Mouse (Mus musculus): ENCODE results near the gene Prpf6. TPM values are rescaled to one million over a fixed set of nuclear protein-coding genes. Genes with fewer than 3 reads are reported as not detected.

Gene Prpf6
- polyA plus RNA-seq, 2 experiments = 41.6 to 57.9 TPM

- TF ChIP-seq POLR2A (IDR thresholded peaks at IDR 0.05; ENCODE audit: borderline replicate concordance, extremely low read depth, insufficient read depth, insufficient read length) = no peak
- ATAC-seq (ENCODE audit: low FRiP score, low read depth) (no peak), DNase-seq (ENCODE audit: low spot score) (no peak)
- 58% methylated on average over 7 of the region's 7 CpGs for WGBS
- Histone ChIP-seq H3K27me3 (ENCODE audit: control insufficient read depth, insufficient read depth, low read length) (peaks cover 10% of the 10 kb centered on the region; the same call in 1 of the 2 replicates), H3K9ac (ENCODE audit: low read depth, low read length, severe bottlenecking) (no peak overlapping the region), H3K27ac (replicated peaks; ENCODE audit: low read depth, low read length) (no peak overlapping the region), H3K9me3 (ENCODE audit: control insufficient read depth, low read length) (no peaks in the 10 kb centered on the region), H3K4me2 (replicated peaks; ENCODE audit: low read depth, low read length, severe bottlenecking) (no peak overlapping the region), H3K4me1 (ENCODE audit: control insufficient read depth, insufficient read depth, low read length) (peaks cover 21% of the 10 kb centered on the region), H3K4me3 (replicated peaks; ENCODE audit: low read length) (no peak overlapping the region), H3K36me3 (ENCODE audit: control insufficient read depth, insufficient read depth, low read length) (no peaks in the 10 kb centered on the region)
These were observed 5.9 kb downstream of the Prpf6 start for GRCm38 (mm10) chr2:181597378-181598061.

DNA sequence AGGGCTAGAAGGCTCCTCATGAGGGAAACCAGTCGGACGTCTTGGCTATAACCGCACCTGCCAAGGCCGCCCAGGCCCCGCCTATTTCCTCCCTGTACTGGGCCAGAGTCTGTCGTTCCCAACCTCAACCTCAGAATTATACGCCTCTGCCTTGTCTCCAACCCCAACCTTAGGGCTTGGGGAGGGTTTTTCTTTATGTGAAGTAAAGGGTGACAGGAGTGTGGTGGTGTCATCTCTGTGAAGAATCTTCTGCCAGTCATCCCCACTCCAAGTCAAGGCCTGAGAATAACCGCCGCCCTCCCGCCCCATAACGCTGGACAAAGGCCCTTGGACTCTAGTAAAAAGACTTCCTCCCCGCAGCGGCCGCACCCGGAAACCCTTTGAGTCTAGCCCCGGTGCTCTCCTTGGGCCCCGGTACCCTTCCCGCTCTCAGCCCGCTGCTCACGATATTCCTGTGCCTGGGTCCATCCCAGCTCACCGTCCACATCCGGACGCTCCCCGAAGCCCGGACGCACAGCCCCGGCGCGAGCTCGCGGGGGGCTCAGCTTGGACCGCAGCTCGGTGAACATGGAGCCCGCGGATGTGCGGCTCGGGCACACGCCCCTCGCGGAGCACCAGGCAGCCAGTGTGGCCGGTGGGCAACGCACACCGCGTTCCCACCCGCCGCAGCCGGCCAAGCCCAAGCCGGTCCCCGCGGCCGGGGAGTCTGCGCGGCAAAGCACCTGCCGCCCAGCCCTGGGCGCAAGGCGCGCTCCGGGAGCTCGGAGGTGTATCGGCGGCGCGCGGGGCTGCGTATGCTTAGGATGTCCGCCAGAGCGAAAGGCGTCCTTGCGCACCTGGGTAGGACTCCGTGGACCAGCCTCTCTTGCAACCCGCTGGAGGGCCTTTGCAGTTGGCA lies 7.0 kb downstream of the Prpf6 start, which contains the start of gene Samd10:
Gene Samd10, minus strand, starts transcription at position 759 of the 898 bp plus-strand sequence.
- Histone ChIP-seq H3K27ac (replicated peaks; ENCODE audit: low read depth, low read length) (0 out of 2 replicates have a peak within 1 kb of the TSS, but pooled peaks have one; percentile 13), H3K4me2 (replicated peaks; ENCODE audit: low read depth, low read length, severe bottlenecking) (peak within 1 kb of the TSS; percentile 95), H3K27me3 (ENCODE audit: control insufficient read depth, insufficient read depth, low read length) (peaks cover 10% of the 10 kb centered on the region; the same call in 1 of the 2 replicates), H3K36me3 (ENCODE audit: control insufficient read depth, insufficient read depth, low read length) (no peaks in the 10 kb centered on the region), H3K9me3 (ENCODE audit: control insufficient read depth, low read length) (no peaks in the 10 kb centered on the region), H3K4me3 (replicated peaks; ENCODE audit: low read length) (peak within 1 kb of the TSS; percentile 58), H3K9ac (ENCODE audit: low read depth, low read length, severe bottlenecking) (peak within 1 kb of the TSS; percentile 58), H3K4me1 (ENCODE audit: control insufficient read depth, insufficient read depth, low read length) (peaks cover 17% of the 10 kb centered on the region)
- no peak for TF ChIP-seq POLR2A (IDR thresholded peaks at IDR 0.05; ENCODE audit: borderline replicate concordance, extremely low read depth, insufficient read depth, insufficient read length)
- ATAC-seq (ENCODE audit: low FRiP score, low read depth) (0 out of 2 replicates have a peak, but pooled peaks have one; percentile 10), DNase-seq (ENCODE audit: low spot score) (no peak)
- WGBS = 2% methylated on average over 66 of the region's 71 CpGs

GRCm38 (mm10) chr2:181600226-181600758 lies 8.6 kb downstream of the Prpf6 start:
- no peaks in the 10 kb centered on the region for H3K9me3 ChIP-seq (ENCODE audit: control insufficient read depth, low read length)
- H3K4me3 ChIP-seq (replicated peaks; ENCODE audit: low read length) = peak overlapping the region; percentile 93
- TF ChIP-seq POLR2A (IDR thresholded peaks at IDR 0.05; ENCODE audit: borderline replicate concordance, extremely low read depth, insufficient read depth, insufficient read length) = no peak
- H3K4me1 ChIP-seq (ENCODE audit: control insufficient read depth, insufficient read depth, low read length) = peaks cover 17% of the 10 kb centered on the region
- H3K27me3 ChIP-seq (ENCODE audit: control insufficient read depth, insufficient read depth, low read length) = peaks cover 10% of the 10 kb centered on the region; the same call in 1 of the 2 replicates
- ATAC-seq (ENCODE audit: low FRiP score, low read depth) = no peak
- H3K27ac ChIP-seq (replicated peaks; ENCODE audit: low read depth, low read length) = no peak overlapping the region; the same call in 1 of the 2 replicates
- WGBS = 61% methylated on average over 6 of the region's 6 CpGs
- peak overlapping the region; percentile 79 for H3K4me2 ChIP-seq (replicated peaks; ENCODE audit: low read depth, low read length, severe bottlenecking)
- no peak for DNase-seq (ENCODE audit: low spot score)
- H3K9ac ChIP-seq (ENCODE audit: low read depth, low read length, severe bottlenecking) = peak overlapping the region; percentile 85; the same call in 1 of the 2 replicates
- no peaks in the 10 kb centered on the region for H3K36me3 ChIP-seq (ENCODE audit: control insufficient read depth, insufficient read depth, low read length)

DNA sequence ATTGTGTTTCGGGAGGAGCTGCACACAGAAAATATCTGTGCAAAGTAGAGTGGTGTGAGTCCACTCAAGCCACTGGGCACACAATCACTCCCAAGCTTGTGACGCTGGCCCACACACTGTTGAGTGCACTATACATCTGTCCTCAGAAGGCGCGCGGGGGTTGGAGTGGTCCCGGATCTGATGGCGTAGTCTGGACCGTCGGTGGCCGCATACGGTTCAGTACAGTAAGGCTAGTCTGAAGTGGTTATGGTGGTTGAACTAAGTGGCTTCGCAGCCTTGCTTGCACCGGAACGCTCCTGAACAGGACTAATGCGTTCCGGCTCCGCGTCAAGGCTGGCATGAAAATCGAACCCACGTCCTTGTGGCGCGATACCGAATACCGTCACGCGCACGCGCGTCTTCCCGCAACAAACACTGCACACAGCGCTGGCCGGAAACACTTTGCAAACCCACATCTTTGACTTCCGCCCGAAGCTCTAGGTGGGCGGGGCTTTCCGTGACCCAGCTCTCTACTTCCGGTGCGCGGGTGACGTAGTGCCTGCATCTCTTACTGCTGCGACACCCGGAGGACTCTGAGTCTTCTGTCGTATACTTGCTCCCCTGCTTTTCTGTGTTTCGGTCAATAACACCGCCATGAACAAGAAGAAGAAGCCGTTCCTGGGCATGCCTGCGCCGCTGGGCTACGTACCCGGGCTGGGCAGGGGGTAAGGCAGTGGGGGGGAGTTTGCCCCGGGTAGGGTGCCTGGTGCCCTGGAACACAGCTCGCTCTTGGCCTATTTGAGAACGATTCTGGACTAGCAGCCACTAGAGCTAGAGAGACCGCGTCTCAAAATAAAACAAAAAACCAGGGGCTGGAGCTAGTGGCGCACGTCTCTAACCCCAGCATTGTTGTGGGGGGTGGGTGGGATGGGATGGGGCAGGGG lies 9.4 kb downstream of the Prpf6 start:
- peak overlapping the region; percentile 93 for H3K4me3 ChIP-seq (replicated peaks; ENCODE audit: low read length)
- H3K27me3 ChIP-seq (ENCODE audit: control insufficient read depth, insufficient read depth, low read length) = peaks cover 10% of the 10 kb centered on the region; the same call in 1 of the 2 replicates
- peak overlapping the region; percentile 79 for H3K4me2 ChIP-seq (replicated peaks; ENCODE audit: low read depth, low read length, severe bottlenecking)
- under 1% methylated on average over 57 of the region's 57 CpGs for WGBS
- H3K4me1 ChIP-seq (ENCODE audit: control insufficient read depth, insufficient read depth, low read length) = peaks cover 17% of the 10 kb centered on the region
- TF ChIP-seq POLR2A (IDR thresholded peaks at IDR 0.05; ENCODE audit: borderline replicate concordance, extremely low read depth, insufficient read depth, insufficient read length) = 0 out of 2 replicates have a peak, but pooled peaks have one; percentile 48
- no peaks in the 10 kb centered on the region for H3K9me3 ChIP-seq (ENCODE audit: control insufficient read depth, low read length)
- H3K9ac ChIP-seq (ENCODE audit: low read depth, low read length, severe bottlenecking) = peak overlapping the region; percentile 85
- ATAC-seq (ENCODE audit: low FRiP score, low read depth) (peak; percentile 95), DNase-seq (ENCODE audit: low spot score) (peak; percentile 98)
- H3K36me3 ChIP-seq (ENCODE audit: control insufficient read depth, insufficient read depth, low read length) = no peaks in the 10 kb centered on the region
- peak overlapping the region; percentile 71 for H3K27ac ChIP-seq (replicated peaks; ENCODE audit: low read depth, low read length)
